Mouse (Mus musculus) embryonic facial prominence, embryonic 14.5 days (tissue): ENCODE measurements around the gene Gm10382. TPM values are rescaled to one million over a fixed set of nuclear protein-coding genes. Genes with fewer than 3 reads are reported as not detected.
"Not testable (repeated sequence)": the region's sequence is repeated elsewhere in the genome, so short reads cannot be mapped to it uniquely, and the experiment has no call there.

Source experiments
- ATAC-seq: fragments of 200-750 bp; cut with Nextera tagmentation; 2 replicates; pipeline ENCODE4 v1.8.0; 2017; ENCODE audit warnings: low read depth, moderate number of reproducible peaks, moderate TSS enrichment
- DNase-seq: peaks from one replicate; pipeline ENCODE4 v3.0.0-alpha.2; 2015; ENCODE audit warnings: low spot score
- H3K27ac ChIP-seq: fragments of 300-500 bp; sonication (generic); replicated peaks from 2 replicates; pipeline ENCODE4 v1.5.1; 2014; ENCODE audit warnings: low read depth, mild to moderate bottlenecking, low read length, moderate library complexity
- H3K27me3 ChIP-seq: fragments of 300-500 bp; sonication (generic); replicated peaks from 2 replicates; pipeline ENCODE4 v1.6.1; 2014; ENCODE audit warnings: low read length; ENCODE audit not compliant: control insufficient read depth, insufficient read depth
- H3K36me3 ChIP-seq: fragments of 300-500 bp; sonication (generic); 2 replicates; pipeline ENCODE4 v1.6.1; 2014; ENCODE audit warnings: low read length, mixed read lengths; ENCODE audit not compliant: control insufficient read depth, insufficient read depth
- H3K4me1 ChIP-seq: fragments of 300-500 bp; sonication (generic); 2 replicates; pipeline ENCODE4 v1.6.1; 2014; ENCODE audit warnings: antibody characterized with exemption, low read length; ENCODE audit not compliant: control insufficient read depth, insufficient read depth
- H3K4me2 ChIP-seq: fragments of 300-500 bp; sonication (generic); 2 replicates; pipeline ENCODE4 v1.6.1; 2014; ENCODE audit warnings: low read depth, mild to moderate bottlenecking, low read length, moderate library complexity, mixed read lengths
- H3K4me3 ChIP-seq: fragments of 300-500 bp; sonication (generic); 2 replicates; pipeline ENCODE4 v1.5.1; 2014; ENCODE audit warnings: low read depth, mild to moderate bottlenecking, low read length
- H3K9ac ChIP-seq: fragments of 300-500 bp; sonication (generic); 2 replicates; pipeline ENCODE4 v1.6.1; 2014; ENCODE audit warnings: low read depth, mild to moderate bottlenecking, low read length, moderate library complexity, mixed read lengths
- H3K9me3 ChIP-seq: fragments of 300-500 bp; sonication (generic); 2 replicates; pipeline ENCODE4 v1.6.1; 2016; ENCODE audit warnings: low read length; ENCODE audit not compliant: control insufficient read depth
- WGBS: fragments of 180-500 bp; shearing (Covaris S2); extraction: QIAGEN DNeasy Blood & Tissue Kit; methylation state at CpG from one replicate; pipeline ENCODE4 v1.1.7; 2014; 5-methylcytosine and 5-hydroxymethylcytosine counted together
- polyA plus RNA-seq: library from polyadenylated mRNA; unstranded; fragments of >200 nt; fragmentation: Nextera tagmentation; extraction: Ambion mirVana; gene quantifications from 2 replicates; pipeline ENCODE4 v1.2.1, GENCODE M21; 2014

Gm10382 gene
- polyA plus RNA-seq, 1 experiment from 2014 or later, result 0.24 TPM

DNA sequence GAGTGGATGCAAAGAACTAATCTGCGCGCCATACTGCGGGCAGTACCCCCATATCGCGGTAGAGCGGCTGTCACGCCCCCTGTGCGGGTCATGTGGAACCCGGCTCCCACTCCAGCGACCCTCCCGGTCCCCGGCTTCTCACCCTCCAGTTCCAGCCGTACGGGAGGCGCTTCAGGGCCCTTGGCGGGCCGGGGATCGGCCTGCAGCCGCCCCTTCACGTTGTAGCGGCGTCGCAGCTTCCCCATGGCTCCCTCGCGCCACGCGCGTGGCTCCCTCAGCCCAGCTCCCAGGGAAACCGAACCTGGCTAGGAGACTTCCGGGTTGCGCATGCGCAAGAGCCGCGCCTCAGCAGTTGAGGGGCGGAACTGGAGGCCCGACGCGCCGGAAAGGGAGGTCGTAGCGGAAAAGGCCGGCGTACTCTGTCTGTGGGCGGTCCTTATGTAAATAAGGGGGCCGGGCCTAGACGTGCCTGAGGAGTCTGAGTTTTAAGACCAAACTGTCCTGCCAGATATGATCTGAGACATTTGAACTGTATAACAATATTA lies 44.7 kb downstream of the Gm10382 start, which contains the start of gene Dhx37:
Gene Dhx37 (minus strand): TSS at position 329 of the 545 bp plus-strand sequence.
- no peaks in the 10 kb centered on the region for H3K27me3 ChIP-seq
- ATAC-seq (peak; percentile 99), DNase-seq (peak; percentile 98)
- peak within 1 kb of the TSS; percentile 79 for H3K4me3 ChIP-seq
- peak within 1 kb of the TSS; percentile 92 for H3K4me2 ChIP-seq
- H3K9me3 ChIP-seq, result no peaks in the 10 kb centered on the region
- H3K27ac ChIP-seq, result peak within 1 kb of the TSS; percentile 39; the same call in 1 of the 2 replicates
- H3K9ac ChIP-seq, result peak within 1 kb of the TSS; percentile 88
- H3K36me3 ChIP-seq, result peaks cover 30% of the 10 kb centered on the region
- 0% methylated on average over 32 of the region's 46 CpGs for WGBS
- H3K4me1 ChIP-seq, result peaks cover 7% of the 10 kb centered on the region

DNA sequence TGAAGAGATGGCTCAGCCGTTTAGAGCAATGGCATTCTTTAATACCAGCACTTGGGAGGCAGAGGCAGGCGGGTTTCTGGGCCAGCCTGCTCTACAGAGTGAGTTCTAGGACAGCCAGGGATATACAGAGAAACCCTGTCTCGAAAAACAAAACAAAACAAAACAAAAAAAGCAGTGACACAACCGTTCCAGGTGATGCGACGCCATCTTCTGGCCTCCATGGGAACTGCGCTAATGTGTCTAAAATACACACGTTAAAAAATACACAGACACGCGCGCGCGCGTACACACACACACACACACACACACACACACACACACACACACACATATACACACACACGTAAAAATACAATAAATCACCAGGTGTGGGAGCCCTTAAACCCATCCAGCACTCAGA lies 45.2 kb downstream of the Gm10382 start:
- H3K36me3 ChIP-seq, result peaks cover 25% of the 10 kb centered on the region
- not testable (repeated sequence) for DNase-seq, H3K27ac ChIP-seq, H3K9me3 ChIP-seq, H3K27me3 ChIP-seq, H3K4me1 ChIP-seq, ATAC-seq, H3K9ac ChIP-seq
- 60% methylated on average over 15 of the region's 15 CpGs for WGBS
- H3K4me3 ChIP-seq, result peak overlapping the region; percentile 79
- peak overlapping the region; percentile 92 for H3K4me2 ChIP-seq

Other genes with a start within 250 kb of the Gm10382 start
- 34.9 and 37.3 TPM in 2 replicates for gene Ncor2, start 210.1 kb upstream of the Gm10382 start, polyA plus RNA-seq
- 44.4 and 47.9 TPM in 2 replicates for gene Scarb1, start 48.2 kb upstream of the Gm10382 start, polyA plus RNA-seq
- 879 and 1,077 TPM in 2 replicates for gene Ubc, start 880 bp downstream of the Gm10382 start, polyA plus RNA-seq
- 4.8 and 5.4 TPM in 2 replicates for gene Dhx37, start 44.8 kb downstream of the Gm10382 start, polyA plus RNA-seq
- gene Bri3bp, start 52.2 kb downstream of the Gm10382 start, polyA plus RNA-seq, result 28.8 and 29.3 TPM in 2 replicates
- gene Aacs, start 86.5 kb downstream of the Gm10382 start, polyA plus RNA-seq, result 37.7 and 39.8 TPM in 2 replicates
- 0.31 and 0.38 TPM in 2 replicates for gene Tmem132b, start 142.5 kb downstream of the Gm10382 start, polyA plus RNA-seq